Mouse (Mus musculus) thymus, adult 2 months (tissue): ENCODE results near the gene Adamtsl2. TPM values are rescaled to one million over a fixed set of nuclear protein-coding genes. Genes with fewer than 3 reads are reported as not detected.

ENCODE experiments used
- DNase-seq: peaks from one replicate; pipeline ENCODE4 v3.0.0; 2021
- H3K27ac ChIP-seq: fragments of 200-500 bp; 2 replicates; pipeline ENCODE4 v1.5.1; 2012; ENCODE audit warnings: low read length, control low read depth; ENCODE audit not compliant: control insufficient read depth, insufficient read depth
- H3K27me3 ChIP-seq: fragments of 200-500 bp; 2 replicates; pipeline ENCODE4 v1.6.1; 2012; ENCODE audit warnings: mild to moderate bottlenecking, low read length, moderate library complexity, mixed read lengths; ENCODE audit not compliant: control insufficient read depth, insufficient read depth
- H3K36me3 ChIP-seq: fragments of 200-500 bp; 2 replicates; pipeline ENCODE4 v1.6.1; 2012; ENCODE audit warnings: mild to moderate bottlenecking, low read length, moderate library complexity; ENCODE audit not compliant: control insufficient read depth, insufficient read depth
- H3K4me1 ChIP-seq: fragments of 200-500 bp; replicated peaks from 2 replicates; pipeline ENCODE4 v1.6.1; 2012; ENCODE audit warnings: low read length; ENCODE audit not compliant: control insufficient read depth, insufficient read depth
- H3K4me3 ChIP-seq: fragments of 200-500 bp; 2 replicates; pipeline ENCODE4 v1.5.1; 2012; ENCODE audit warnings: mild to moderate bottlenecking, low read length, control low read depth, moderate library complexity; ENCODE audit not compliant: control insufficient read depth, insufficient read depth
- CTCF ChIP-seq: fragments of 200-500 bp; IDR thresholded peaks from 2 replicates; pipeline ENCODE4 v1.5.1; 2012; ENCODE audit warnings: mild to moderate bottlenecking, control low read depth, low read length, moderate library complexity, borderline replicate concordance; ENCODE audit not compliant: control insufficient read depth, poor library complexity, insufficient read depth; ENCODE audit errors: extremely low read depth
- POLR2A ChIP-seq: fragments of 200-500 bp; IDR thresholded peaks from 2 replicates; pipeline ENCODE4 v1.6.1; 2012; ENCODE audit warnings: mild to moderate bottlenecking, low read length, control low read depth, moderate library complexity; ENCODE audit not compliant: control insufficient read depth, poor library complexity, insufficient read depth; ENCODE audit errors: extremely low read depth
- WGBS: fragments of 180-500 bp; shearing (Covaris S2); methylation state at CpG from one replicate; pipeline ENCODE4 v1.1.7; 2018; 5-methylcytosine and 5-hydroxymethylcytosine counted together
- polyA plus RNA-seq: library from polyadenylated mRNA; depleted of rRNA; stranded (reverse); fragments of >200 nt; gene quantifications from 2 replicates; pipeline ENCODE4 v1.2.3, GENCODE M21; 2012

The Adamtsl2 gene
- polyA plus RNA-seq, 1 experiment, result 16.1 TPM

- no peaks in the 10 kb centered on the region for H3K27me3 ChIP-seq
- H3K4me3 ChIP-seq, result no peak overlapping the region
- H3K27ac ChIP-seq, result no peak overlapping the region
- 86% methylated on average over 5 of the region's 5 CpGs for WGBS
- H3K4me1 ChIP-seq, result peaks cover 42% of the 10 kb centered on the region
- H3K36me3 ChIP-seq, result no peaks in the 10 kb centered on the region
- TF ChIP-seq POLR2A, result no peak
- TF ChIP-seq CTCF, result no peak
- no peak for DNase-seq
Measured at GRCm38 (mm10) chr2:27135935-27136334, 56.8 kb downstream of the Adamtsl2 start.

- TF ChIP-seq POLR2A (no peak), CTCF (no peak)
- Histone ChIP-seq H3K36me3 (no peaks in the 10 kb centered on the region), H3K4me3 (no peak overlapping the region), H3K27me3 (no peaks in the 10 kb centered on the region), H3K27ac (no peak overlapping the region), H3K4me1 (peaks cover 43% of the 10 kb centered on the region)
- DNase-seq, result no peak
- WGBS, result 75% methylated on average over 3 of the region's 3 CpGs
Measured at GRCm38 (mm10) chr2:27136336-27136735, 57.2 kb downstream of the Adamtsl2 start.

GRCm38 (mm10) chr2:27136789-27137188 lies 57.6 kb downstream of the Adamtsl2 start:
- no peak for DNase-seq
- TF ChIP-seq POLR2A (no peak), CTCF (no peak)
- H3K27ac ChIP-seq, result no peak overlapping the region
- H3K4me3 ChIP-seq, result no peak overlapping the region
- no peaks in the 10 kb centered on the region for H3K27me3 ChIP-seq
- peaks cover 48% of the 10 kb centered on the region for H3K4me1 ChIP-seq
- no peaks in the 10 kb centered on the region for H3K36me3 ChIP-seq
- 35% methylated on average over 1 of the region's 1 CpGs for WGBS

GRCm38 (mm10) chr2:27138356-27138755 lies 59.2 kb downstream of the Adamtsl2 start:
- no peak for DNase-seq

GRCm38 (mm10) chr2:27141950-27142693 lies 62.9 kb downstream of the Adamtsl2 start, which contains the start of gene Fam163b:
Gene Fam163b (minus strand): TSS chr2:27142491.
- Histone ChIP-seq H3K36me3 (no peaks in the 10 kb centered on the region), H3K4me1 (peaks cover 28% of the 10 kb centered on the region), H3K27ac (no peak within 1 kb of the TSS), H3K27me3 (no peaks in the 10 kb centered on the region), H3K4me3 (peak within 1 kb of the TSS; percentile 42)
- 3% methylated on average over 60 of the region's 62 CpGs for WGBS
- DNase-seq, result peak; percentile 62
- TF ChIP-seq POLR2A (no peak), CTCF (no peak)

More at GRCm38 (mm10) chr2:27138356-27138755, 59.2 kb downstream of the Adamtsl2 start:
- no peak overlapping the region for H3K27ac ChIP-seq
- no peaks in the 10 kb centered on the region for H3K27me3 ChIP-seq
- TF ChIP-seq CTCF (no peak), POLR2A (no peak)
- no peak overlapping the region for H3K4me3 ChIP-seq
- 46% methylated on average over 4 of the region's 4 CpGs for WGBS
- H3K36me3 ChIP-seq, result no peaks in the 10 kb centered on the region
- H3K4me1 ChIP-seq, result peaks cover 46% of the 10 kb centered on the region

- no peak for TF ChIP-seq POLR2A
- no peak for TF ChIP-seq CTCF
- WGBS, result 70% methylated on average over 2 of the region's 2 CpGs
- H3K27me3 ChIP-seq, result no peaks in the 10 kb centered on the region
Measured at GRCm38 (mm10) chr2:27144957-27145356, 65.8 kb downstream of the Adamtsl2 start.

More at GRCm38 (mm10) chr2:27144957-27145356, 65.8 kb downstream of the Adamtsl2 start:
- Histone ChIP-seq H3K27ac (no peak overlapping the region), H3K4me1 (peaks cover 18% of the 10 kb centered on the region), H3K36me3 (no peaks in the 10 kb centered on the region), H3K4me3 (no peak overlapping the region)
- DNase-seq, result no peak
